Mouse (Mus musculus): ENCODE results near the gene Atp11a. TPM values are rescaled to one million over a fixed set of nuclear protein-coding genes. Genes with fewer than 3 reads are reported as not detected.

Atp11a gene
- polyA plus RNA-seq, 1 experiment from 2014 or later = 11.7 TPM

- 71% methylated on average over 6 of the region's 6 CpGs for WGBS
- Histone ChIP-seq H3K4me1 (peaks cover 29% of the 10 kb centered on the region), H3K27ac (no peak overlapping the region), H3K4me3 (no peak overlapping the region), H3K36me3 (peaks cover 69% of the 10 kb centered on the region), H3K27me3 (ENCODE audit: insufficient read depth, poor library complexity, severe bottlenecking) (no peaks in the 10 kb centered on the region), H3K9me3 (no peaks in the 10 kb centered on the region)
- DNase-seq (ENCODE audit: low spot score) = no peak
Observed at GRCm38 (mm10) chr8:12828298-12828697, 71.5 kb downstream of the Atp11a start.

GRCm38 (mm10) chr8:12829381-12829780 lies 72.6 kb downstream of the Atp11a start:
- no peaks in the 10 kb centered on the region for H3K9me3 ChIP-seq
- no peak overlapping the region for H3K27ac ChIP-seq
- no peaks in the 10 kb centered on the region for H3K27me3 ChIP-seq (ENCODE audit: insufficient read depth, poor library complexity, severe bottlenecking)
- H3K4me3 ChIP-seq = no peak overlapping the region
- no peak for DNase-seq (ENCODE audit: low spot score)
- peaks cover 18% of the 10 kb centered on the region for H3K4me1 ChIP-seq
- WGBS = 79% methylated on average over 1 of the region's 1 CpGs
- peaks cover 79% of the 10 kb centered on the region for H3K36me3 ChIP-seq

GRCm38 (mm10) chr8:12831659-12832589 lies 75.1 kb downstream of the Atp11a start:
- no peak for DNase-seq (ENCODE audit: low spot score)
- H3K4me1 ChIP-seq = peaks cover 7% of the 10 kb centered on the region
- H3K27me3 ChIP-seq (ENCODE audit: insufficient read depth, poor library complexity, severe bottlenecking) = no peaks in the 10 kb centered on the region
- peaks cover 92% of the 10 kb centered on the region for H3K36me3 ChIP-seq
- WGBS = 83% methylated on average over 7 of the region's 7 CpGs
- H3K9me3 ChIP-seq = no peaks in the 10 kb centered on the region
- H3K4me3 ChIP-seq = no peak overlapping the region
- no peak overlapping the region for H3K27ac ChIP-seq

- no peaks in the 10 kb centered on the region for H3K9me3 ChIP-seq
- no peak overlapping the region for H3K27ac ChIP-seq
- no peak overlapping the region for H3K4me3 ChIP-seq
- peaks cover 90% of the 10 kb centered on the region for H3K36me3 ChIP-seq
- 79% methylated on average over 5 of the region's 5 CpGs for WGBS
- peaks cover 7% of the 10 kb centered on the region for H3K4me1 ChIP-seq
- no peak for DNase-seq (ENCODE audit: low spot score)
- no peaks in the 10 kb centered on the region for H3K27me3 ChIP-seq (ENCODE audit: insufficient read depth, poor library complexity, severe bottlenecking)
Observed at GRCm38 (mm10) chr8:12833616-12834015, 76.8 kb downstream of the Atp11a start.

GRCm38 (mm10) chr8:12840834-12841233 lies 84.0 kb downstream of the Atp11a start:
- H3K4me1 ChIP-seq = peaks cover 10% of the 10 kb centered on the region
- H3K27ac ChIP-seq = no peak overlapping the region
- no peaks in the 10 kb centered on the region for H3K27me3 ChIP-seq (ENCODE audit: insufficient read depth, poor library complexity, severe bottlenecking)
- H3K4me3 ChIP-seq = no peak overlapping the region
- 90% methylated on average over 7 of the region's 7 CpGs for WGBS
- no peak for DNase-seq (ENCODE audit: low spot score)
- no peaks in the 10 kb centered on the region for H3K9me3 ChIP-seq
- H3K36me3 ChIP-seq = peaks cover 77% of the 10 kb centered on the region

GRCm38 (mm10) chr8:12842342-12842995 lies 85.7 kb downstream of the Atp11a start:
- WGBS = 85% methylated on average over 11 of the region's 11 CpGs
- DNase-seq (ENCODE audit: low spot score) = no peak
- H3K4me3 ChIP-seq = no peak overlapping the region
- no peak overlapping the region for H3K27ac ChIP-seq
- H3K27me3 ChIP-seq (ENCODE audit: insufficient read depth, poor library complexity, severe bottlenecking) = no peaks in the 10 kb centered on the region
- 0 out of 2 replicates have a peak, but pooled peaks cover 3% of the 10 kb centered on the region for H3K4me1 ChIP-seq
- peaks cover 75% of the 10 kb centered on the region for H3K36me3 ChIP-seq
- no peaks in the 10 kb centered on the region for H3K9me3 ChIP-seq

GRCm38 (mm10) chr8:12844347-12844950 lies 87.6 kb downstream of the Atp11a start:
- no peak overlapping the region for H3K4me3 ChIP-seq
- peaks cover 80% of the 10 kb centered on the region for H3K36me3 ChIP-seq
- WGBS = 89% methylated on average over 16 of the region's 16 CpGs
- no peak overlapping the region for H3K27ac ChIP-seq
- no peaks in the 10 kb centered on the region for H3K27me3 ChIP-seq (ENCODE audit: insufficient read depth, poor library complexity, severe bottlenecking)
- 0 out of 2 replicates have a peak, but pooled peaks cover 3% of the 10 kb centered on the region for H3K4me1 ChIP-seq
- no peak for DNase-seq (ENCODE audit: low spot score)
- no peaks in the 10 kb centered on the region for H3K9me3 ChIP-seq

GRCm38 (mm10) chr8:12846447-12846846 lies 89.6 kb downstream of the Atp11a start:
- peaks cover 6% of the 10 kb centered on the region; the same call in 1 of the 2 replicates for H3K4me1 ChIP-seq
- H3K9me3 ChIP-seq = no peaks in the 10 kb centered on the region
- no peak overlapping the region for H3K4me3 ChIP-seq
- H3K27ac ChIP-seq = no peak overlapping the region
- H3K36me3 ChIP-seq = peaks cover 94% of the 10 kb centered on the region
- 86% methylated on average over 6 of the region's 6 CpGs for WGBS
- no peak for DNase-seq (ENCODE audit: low spot score)
- no peaks in the 10 kb centered on the region for H3K27me3 ChIP-seq (ENCODE audit: insufficient read depth, poor library complexity, severe bottlenecking)

GRCm38 (mm10) chr8:12851241-12851640 lies 94.4 kb downstream of the Atp11a start:
- H3K4me3 ChIP-seq = no peak overlapping the region
- 85% methylated on average over 10 of the region's 10 CpGs for WGBS
- H3K4me1 ChIP-seq = peaks cover 24% of the 10 kb centered on the region
- no peak for DNase-seq (ENCODE audit: low spot score)
- no peaks in the 10 kb centered on the region for H3K27me3 ChIP-seq (ENCODE audit: insufficient read depth, poor library complexity, severe bottlenecking)
- H3K36me3 ChIP-seq = peaks cover 57% of the 10 kb centered on the region
- no peak overlapping the region for H3K27ac ChIP-seq
- no peaks in the 10 kb centered on the region for H3K9me3 ChIP-seq

GRCm38 (mm10) chr8:12856038-12856437 lies 99.2 kb downstream of the Atp11a start:
- Histone ChIP-seq H3K27ac (0 out of 2 replicates have a peak overlapping the region, but pooled peaks have one; percentile 12), H3K4me3 (no peak overlapping the region), H3K4me1 (peaks cover 32% of the 10 kb centered on the region), H3K36me3 (peaks cover 51% of the 10 kb centered on the region), H3K27me3 (ENCODE audit: insufficient read depth, poor library complexity, severe bottlenecking) (no peaks in the 10 kb centered on the region), H3K9me3 (no peaks in the 10 kb centered on the region)
- WGBS = 57% methylated on average over 15 of the region's 15 CpGs
- no peak for DNase-seq (ENCODE audit: low spot score)

- H3K36me3 ChIP-seq = peaks cover 64% of the 10 kb centered on the region
- no peaks in the 10 kb centered on the region for H3K9me3 ChIP-seq
- H3K27ac ChIP-seq = no peak overlapping the region
- peaks cover 5% of the 10 kb centered on the region for H3K4me1 ChIP-seq
- WGBS = 83% methylated on average over 3 of the region's 3 CpGs
- no peaks in the 10 kb centered on the region for H3K27me3 ChIP-seq (ENCODE audit: insufficient read depth, poor library complexity, severe bottlenecking)
- H3K4me3 ChIP-seq = no peak overlapping the region
- no peak for DNase-seq (ENCODE audit: low spot score)
Observed at GRCm38 (mm10) chr8:12863061-12863460, 106.2 kb downstream of the Atp11a start.

GRCm38 (mm10) chr8:12863608-12864007 lies 106.8 kb downstream of the Atp11a start:
- H3K4me3 ChIP-seq = no peak overlapping the region
- WGBS = 84% methylated on average over 14 of the region's 14 CpGs
- no peaks in the 10 kb centered on the region for H3K27me3 ChIP-seq (ENCODE audit: insufficient read depth, poor library complexity, severe bottlenecking)
- H3K27ac ChIP-seq = no peak overlapping the region
- H3K9me3 ChIP-seq = no peaks in the 10 kb centered on the region
- peaks cover 3% of the 10 kb centered on the region for H3K4me1 ChIP-seq
- H3K36me3 ChIP-seq = peaks cover 58% of the 10 kb centered on the region
- no peak for DNase-seq (ENCODE audit: low spot score)

GRCm38 (mm10) chr8:12865790-12866189 lies 109.0 kb downstream of the Atp11a start:
- WGBS = 74% methylated on average over 6 of the region's 6 CpGs
- no peak for DNase-seq (ENCODE audit: low spot score)
- Histone ChIP-seq H3K4me3 (no peak overlapping the region), H3K4me1 (peaks cover 2% of the 10 kb centered on the region; the same call in 1 of the 2 replicates), H3K27ac (no peak overlapping the region), H3K36me3 (peaks cover 40% of the 10 kb centered on the region), H3K9me3 (no peaks in the 10 kb centered on the region), H3K27me3 (ENCODE audit: insufficient read depth, poor library complexity, severe bottlenecking) (peaks cover 7% of the 10 kb centered on the region; the same call in 1 of the 2 replicates)

Measured in heart, embryonic 10.5 days (tissue).